Mouse (Mus musculus) stomach, embryonic 14.5 days (tissue): ENCODE measurements around the gene Rhebl1. TPM values are rescaled to one million over a fixed set of nuclear protein-coding genes. Genes with fewer than 3 reads are reported as not detected.

Experiments
- ATAC-seq: fragments of 200-750 bp; cut with Nextera tagmentation; 2 replicates; pipeline ENCODE4 v1.8.0; 2017; ENCODE audit warnings: low read depth, moderate TSS enrichment; ENCODE audit not compliant: insufficient number of reproducible peaks, insufficient read depth, low FRiP score
- H3K27ac ChIP-seq: fragments of 300-500 bp; sonication (generic); 2 replicates; pipeline ENCODE4 v1.5.1; 2014; ENCODE audit warnings: mild to moderate bottlenecking, low read length, moderate library complexity, mixed read lengths
- H3K27me3 ChIP-seq: fragments of 300-500 bp; sonication (generic); 2 replicates; pipeline ENCODE4 v1.6.1; 2014; ENCODE audit warnings: low read length, control low read depth, mixed read lengths; ENCODE audit not compliant: control insufficient read depth, insufficient read depth
- H3K36me3 ChIP-seq: fragments of 300-500 bp; sonication (generic); 2 replicates; pipeline ENCODE4 v1.6.1; 2014; ENCODE audit warnings: mild to moderate bottlenecking, control low read depth, low read length, moderate library complexity, mixed read lengths; ENCODE audit not compliant: control insufficient read depth, insufficient read depth
- H3K4me1 ChIP-seq: fragments of 300-500 bp; sonication (generic); 2 replicates; pipeline ENCODE4 v1.6.1; 2014; ENCODE audit warnings: low read length, control low read depth, mixed read lengths; ENCODE audit not compliant: control insufficient read depth, insufficient read depth
- H3K4me2 ChIP-seq: fragments of 300-500 bp; sonication (generic); replicated peaks from 2 replicates; pipeline ENCODE4 v1.6.1; 2014; ENCODE audit warnings: low read depth, low read length, control low read depth
- H3K4me3 ChIP-seq: fragments of 300-500 bp; sonication (generic); 2 replicates; pipeline ENCODE4 v1.5.1; 2014; ENCODE audit warnings: low read depth, low read length, control low read depth
- H3K9ac ChIP-seq: fragments of 300-500 bp; sonication (generic); replicated peaks from 2 replicates; pipeline ENCODE4 v1.6.1; 2014; ENCODE audit warnings: low read depth, mild to moderate bottlenecking, control low read depth, low read length, moderate library complexity, mixed read lengths
- H3K9me3 ChIP-seq: fragments of 300-500 bp; sonication (generic); 2 replicates; pipeline ENCODE4 v1.6.1; 2016; ENCODE audit warnings: low read depth, low read length, control low read depth; ENCODE audit not compliant: control insufficient read depth
- WGBS: fragments of 180-500 bp; shearing (Covaris S2); extraction: QIAGEN DNeasy Blood & Tissue Kit; methylation state at CpG from one replicate; pipeline ENCODE4 v1.1.7; 2014; 5-methylcytosine and 5-hydroxymethylcytosine counted together
- polyA plus RNA-seq: library from polyadenylated mRNA; unstranded; fragments of >200 nt; fragmentation: Nextera tagmentation; extraction: Ambion mirVana; gene quantifications from 2 replicates; pipeline ENCODE4 v1.2.1, GENCODE M21; 2014

The Rhebl1 gene
- polyA plus RNA-seq, 1 experiment from 2014 or later: 8.1 TPM

DNA sequence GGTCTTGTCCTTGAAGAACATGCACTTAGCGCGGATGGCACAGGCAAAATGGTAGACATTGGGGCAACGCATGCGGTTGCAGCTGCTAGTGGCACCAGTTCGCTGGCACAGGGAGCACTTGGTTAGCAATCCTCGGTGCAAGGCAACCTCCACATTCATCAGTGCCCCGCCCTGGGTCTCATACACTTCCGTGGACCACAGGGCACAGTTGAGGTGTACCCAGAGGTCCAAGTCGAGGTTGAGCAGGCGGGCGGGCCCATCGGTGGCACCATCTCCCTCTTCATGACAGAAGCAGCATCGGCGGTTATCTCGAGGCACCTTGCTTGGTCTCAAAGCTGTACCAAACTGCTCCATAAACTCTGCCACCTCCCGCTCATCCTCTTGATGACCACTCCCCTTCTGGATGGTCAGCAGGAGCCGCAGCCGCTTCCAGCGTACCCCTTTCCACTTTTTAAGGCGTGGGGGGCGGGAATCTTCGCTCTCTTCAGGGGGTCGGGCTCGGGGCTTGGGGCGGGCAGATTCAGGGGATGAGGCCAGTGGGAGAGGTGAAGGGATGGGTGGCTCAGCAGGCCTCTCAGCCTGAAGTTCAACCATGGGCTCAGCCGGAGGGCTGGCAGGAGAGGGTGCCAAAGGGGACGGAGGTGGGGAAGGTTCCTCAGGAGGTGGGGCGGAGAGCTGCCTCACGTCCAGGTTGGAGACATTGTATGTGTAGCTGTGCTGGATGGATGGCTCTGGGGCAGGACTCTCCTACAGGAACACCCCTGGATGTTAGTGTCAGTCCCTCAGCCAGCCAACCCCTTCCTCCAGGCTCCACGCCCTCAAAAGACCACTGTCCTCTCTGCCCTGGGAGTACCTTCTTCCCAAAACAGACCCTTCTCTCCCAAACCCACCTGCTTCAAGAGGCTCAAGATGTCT, 54.4 kb downstream of the Rhebl1 start:
- no peak for ATAC-seq
- 93% methylated on average over 30 of the region's 30 CpGs for WGBS
- no peak overlapping the region for H3K4me2 ChIP-seq

GRCm38 (mm10) chr15:98839161-98839560, 55.2 kb downstream of the Rhebl1 start:
- no peaks in the 10 kb centered on the region for H3K27me3 ChIP-seq
- no peak for ATAC-seq
- no peak overlapping the region for H3K27ac ChIP-seq
- no peak overlapping the region for H3K4me3 ChIP-seq
- no peaks in the 10 kb centered on the region for H3K4me1 ChIP-seq
- H3K9ac ChIP-seq: no peak overlapping the region
- H3K9me3 ChIP-seq: no peaks in the 10 kb centered on the region
- peaks cover 98% of the 10 kb centered on the region for H3K36me3 ChIP-seq
- 95% methylated on average over 14 of the region's 14 CpGs for WGBS
- no peak overlapping the region for H3K4me2 ChIP-seq

More for the DNA sequence above, 54.4 kb downstream of the Rhebl1 start:
- H3K4me3 ChIP-seq: no peak overlapping the region
- H3K27me3 ChIP-seq: no peaks in the 10 kb centered on the region
- H3K27ac ChIP-seq: no peak overlapping the region
- no peaks in the 10 kb centered on the region for H3K9me3 ChIP-seq
- H3K9ac ChIP-seq: no peak overlapping the region
- no peaks in the 10 kb centered on the region for H3K4me1 ChIP-seq
- peaks cover 98% of the 10 kb centered on the region for H3K36me3 ChIP-seq

DNA sequence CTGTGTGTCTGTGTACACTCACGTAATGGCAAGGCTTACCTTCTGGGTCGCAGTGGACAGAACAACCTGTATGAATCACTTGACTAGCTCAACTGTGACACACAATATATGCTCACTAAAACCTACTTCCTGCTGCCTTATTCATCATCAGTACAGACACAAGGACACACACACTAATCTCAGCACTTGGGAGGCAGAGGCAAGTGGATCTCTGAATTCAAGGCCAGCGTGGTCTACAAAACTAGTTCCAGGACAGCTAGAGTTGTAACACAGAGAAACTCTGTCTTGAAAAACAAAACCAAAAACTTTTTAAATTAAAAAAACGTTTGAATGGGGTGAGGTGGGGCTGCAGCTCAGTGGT, 56.6 kb downstream of the Rhebl1 start:
- Histone ChIP-seq H3K9me3 (no peaks in the 10 kb centered on the region), H3K9ac (no peak overlapping the region), H3K4me2 (no peak overlapping the region), H3K27me3 (no peaks in the 10 kb centered on the region), H3K4me1 (no peaks in the 10 kb centered on the region), H3K27ac (no peak overlapping the region), H3K36me3 (peaks cover 94% of the 10 kb centered on the region), H3K4me3 (no peak overlapping the region)
- 73% methylated on average over 4 of the region's 4 CpGs for WGBS
- no peak for ATAC-seq

DNA sequence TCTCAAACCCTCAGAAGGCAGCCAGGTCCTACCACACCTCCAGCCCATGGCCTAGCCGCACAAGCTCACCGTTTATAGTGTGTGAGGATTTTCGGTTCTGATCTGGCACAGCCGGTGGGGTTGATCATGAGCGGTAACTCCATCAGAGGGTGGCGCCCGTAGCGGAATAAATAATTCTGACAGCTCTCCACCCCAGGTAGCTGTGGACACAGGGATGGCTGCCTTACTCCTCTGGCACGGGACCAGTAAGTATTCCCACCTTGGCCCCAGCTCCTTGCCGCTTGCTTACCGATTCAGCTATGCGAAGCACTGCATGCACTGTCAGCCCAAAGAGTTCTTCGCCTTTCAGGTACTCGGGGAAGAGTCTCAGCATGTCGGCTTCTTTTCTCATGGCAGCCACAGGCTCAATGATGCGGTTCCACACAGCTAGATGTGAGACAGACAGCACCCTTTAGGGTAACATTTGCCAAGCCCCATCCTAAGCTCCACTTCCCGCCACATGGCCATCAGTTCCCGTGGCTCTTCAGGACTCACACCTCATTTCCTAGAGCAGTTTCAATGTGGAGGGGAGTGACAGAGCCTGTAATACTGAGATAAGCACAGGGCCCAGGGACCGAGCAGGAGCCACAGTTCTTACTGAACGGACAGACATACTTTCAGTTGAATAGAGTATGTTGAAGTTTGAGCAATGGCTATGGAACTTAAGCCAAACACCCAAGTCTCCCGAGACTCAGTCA, 57.2 kb downstream of the Rhebl1 start:
- Histone ChIP-seq H3K9me3 (no peaks in the 10 kb centered on the region), H3K4me3 (no peak overlapping the region), H3K36me3 (peaks cover 88% of the 10 kb centered on the region), H3K4me2 (no peak overlapping the region), H3K9ac (no peak overlapping the region), H3K4me1 (no peaks in the 10 kb centered on the region), H3K27me3 (no peaks in the 10 kb centered on the region), H3K27ac (no peak overlapping the region)
- WGBS: 90% methylated on average over 21 of the region's 21 CpGs
- ATAC-seq: no peak

DNA sequence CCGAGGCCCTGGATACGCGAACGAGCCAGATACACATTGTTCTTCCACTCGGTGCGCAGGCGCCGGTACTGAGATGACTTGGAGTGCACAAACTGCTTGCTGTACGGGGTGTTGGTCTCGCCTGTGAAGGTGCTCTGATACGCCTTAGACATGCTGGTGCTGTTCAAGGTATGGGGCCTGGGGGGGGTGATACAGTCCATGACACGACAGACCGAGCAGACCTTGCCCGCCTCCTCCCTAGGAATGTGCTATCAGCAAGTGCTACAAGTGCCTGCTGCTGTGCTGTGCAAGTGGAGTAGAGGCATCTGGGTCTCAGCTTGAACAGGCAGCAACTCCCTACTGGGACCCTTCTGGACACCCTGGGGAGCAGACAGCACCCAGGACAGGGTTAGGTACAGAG, 59.0 kb downstream of the Rhebl1 start:
- no peak for ATAC-seq
- H3K4me1 ChIP-seq: 0 out of 2 replicates have a peak, but pooled peaks cover 5% of the 10 kb centered on the region
- no peak overlapping the region for H3K27ac ChIP-seq
- no peak overlapping the region for H3K9ac ChIP-seq
- H3K4me3 ChIP-seq: no peak overlapping the region
- H3K27me3 ChIP-seq: no peaks in the 10 kb centered on the region
- 95% methylated on average over 14 of the region's 14 CpGs for WGBS
- no peaks in the 10 kb centered on the region for H3K9me3 ChIP-seq
- H3K4me2 ChIP-seq: no peak overlapping the region
- H3K36me3 ChIP-seq: peaks cover 70% of the 10 kb centered on the region

GRCm38 (mm10) chr15:98834059-98834458, 60.3 kb downstream of the Rhebl1 start:
- ATAC-seq: no peak
- H3K4me3 ChIP-seq: no peak overlapping the region
- no peaks in the 10 kb centered on the region for H3K9me3 ChIP-seq
- H3K27ac ChIP-seq: no peak overlapping the region
- H3K27me3 ChIP-seq: no peaks in the 10 kb centered on the region
- peaks cover 57% of the 10 kb centered on the region for H3K36me3 ChIP-seq
- H3K4me1 ChIP-seq: peaks cover 9% of the 10 kb centered on the region; the same call in 1 of the 2 replicates
- H3K9ac ChIP-seq: no peak overlapping the region
- no peak overlapping the region for H3K4me2 ChIP-seq
- 86% methylated on average over 13 of the region's 13 CpGs for WGBS

DNA sequence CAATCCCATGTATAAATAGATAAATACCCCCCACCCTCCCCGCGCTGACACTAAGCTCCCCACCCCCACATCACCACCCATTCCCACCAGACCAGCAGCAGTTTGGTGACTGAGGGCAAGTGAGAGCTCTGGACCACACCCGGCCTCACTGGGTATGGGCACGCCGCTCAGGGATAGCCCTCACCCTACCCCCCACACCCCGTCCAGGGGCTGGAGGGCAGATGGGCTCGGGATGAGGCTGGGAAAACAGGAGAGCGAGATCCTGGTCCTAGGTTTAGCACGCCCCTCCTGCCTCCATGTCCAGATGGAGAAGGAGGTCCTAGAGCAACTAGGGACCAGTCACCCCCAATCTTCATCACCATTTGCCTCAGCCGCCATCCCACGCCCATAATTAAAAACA, 61.1 kb downstream of the Rhebl1 start:
- no peak overlapping the region for H3K4me3 ChIP-seq
- no peak overlapping the region for H3K27ac ChIP-seq
- no peaks in the 10 kb centered on the region for H3K27me3 ChIP-seq
- H3K9ac ChIP-seq: no peak overlapping the region
- WGBS: 89% methylated on average over 11 of the region's 11 CpGs
- H3K36me3 ChIP-seq: peaks cover 51% of the 10 kb centered on the region
- no peak overlapping the region for H3K4me2 ChIP-seq
- peaks cover 9% of the 10 kb centered on the region; the same call in 1 of the 2 replicates for H3K4me1 ChIP-seq
- no peaks in the 10 kb centered on the region for H3K9me3 ChIP-seq
- no peak for ATAC-seq

GRCm38 (mm10) chr15:98832161-98833058, 61.9 kb downstream of the Rhebl1 start:
- H3K27ac ChIP-seq: peak overlapping the region; percentile 92
- H3K9ac ChIP-seq: no peak overlapping the region
- peaks cover 9% of the 10 kb centered on the region; the same call in 1 of the 2 replicates for H3K4me1 ChIP-seq
- no peaks in the 10 kb centered on the region for H3K27me3 ChIP-seq
- 0 out of 2 replicates have a peak overlapping the region, but pooled peaks have one; percentile 6 for H3K4me2 ChIP-seq
- peaks cover 45% of the 10 kb centered on the region for H3K36me3 ChIP-seq
- ATAC-seq: no peak
- no peak overlapping the region; the same call in 1 of the 2 replicates for H3K4me3 ChIP-seq
- 64% methylated on average over 12 of the region's 12 CpGs for WGBS
- no peaks in the 10 kb centered on the region for H3K9me3 ChIP-seq
